Mouse (Mus musculus): ENCODE results near the gene Gclc. TPM values are rescaled to one million over a fixed set of nuclear protein-coding genes. Genes with fewer than 3 reads are reported as not detected.
A peak's percentile ranks its signal among the peaks of the same experiment; 100 is the strongest.

The Gclc gene
- polyA plus RNA-seq, 1 experiment from 2014 or later = 18.1 TPM

DNA sequence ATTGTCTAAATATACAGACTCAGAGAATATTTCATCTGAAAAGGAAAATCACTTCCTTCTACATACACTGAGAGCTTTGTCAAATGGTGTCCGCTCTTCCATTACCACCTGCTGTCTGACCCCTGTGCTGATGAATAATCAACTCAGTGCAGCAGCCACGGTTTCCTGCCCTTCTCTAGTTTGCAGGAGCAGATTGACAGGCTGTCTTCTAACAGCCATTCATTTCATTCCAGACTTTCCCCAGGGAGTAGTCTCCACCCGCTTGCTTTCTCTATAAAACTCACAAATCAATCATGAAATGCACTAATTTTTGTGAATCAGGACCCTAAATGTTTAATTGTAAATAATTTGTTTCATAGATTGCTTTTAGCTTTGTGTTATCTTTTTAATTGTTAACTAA lies 39.5 kb downstream of the Gclc start:
- no peak overlapping the region for H3K4me2 ChIP-seq (replicated peaks; ENCODE audit: low read depth)
- H3K9ac ChIP-seq (ENCODE audit: low read length) = no peak overlapping the region
- no peak for DNase-seq (ENCODE audit: low spot score)
- no peak overlapping the region for H3K4me3 ChIP-seq (ENCODE audit: low read depth, low read length)
- WGBS = 57% methylated on average over 3 of the region's 3 CpGs
- H3K9me3 ChIP-seq (ENCODE audit: control insufficient read depth, low read length) = no peaks in the 10 kb centered on the region
- H3K27me3 ChIP-seq (ENCODE audit: control insufficient read depth, insufficient read depth, low read length) = no peaks in the 10 kb centered on the region
- H3K27ac ChIP-seq (replicated peaks) = no peak overlapping the region
- TF ChIP-seq CTCF (IDR thresholded peaks at IDR 0.05; ENCODE audit: low read depth) = no peak
- no peak for TF ChIP-seq EP300 (optimal IDR thresholded peaks at IDR 0.05)
- no peak for ATAC-seq (ENCODE audit: low FRiP score, low TSS enrichment)
- H3K36me3 ChIP-seq (ENCODE audit: control insufficient read depth, insufficient read depth, low read length) = peaks cover 4% of the 10 kb centered on the region
- no peaks in the 10 kb centered on the region for H3K4me1 ChIP-seq (replicated peaks; ENCODE audit: control insufficient read depth, insufficient read depth)

DNA sequence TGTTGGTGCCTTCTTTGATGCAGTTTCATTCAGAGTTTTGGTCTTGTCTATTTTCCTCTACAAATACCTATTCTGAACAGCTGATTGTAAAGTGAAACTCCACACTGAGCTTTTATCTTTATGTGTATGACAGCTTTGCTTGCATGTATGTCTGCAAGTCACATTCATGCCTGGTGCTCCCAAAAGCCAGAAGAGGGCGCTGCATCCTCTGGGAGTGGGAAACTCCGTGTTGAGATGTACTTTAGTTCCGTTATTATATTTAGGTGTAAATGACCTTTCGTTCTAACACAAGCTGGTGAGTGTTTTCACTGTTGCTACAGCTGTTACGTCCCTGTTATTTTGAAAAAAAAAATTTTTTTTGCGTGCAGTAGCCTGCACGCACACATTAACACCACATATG lies 48.1 kb downstream of the Gclc start:
- no peak for TF ChIP-seq EP300 (optimal IDR thresholded peaks at IDR 0.05)
- peak; percentile 73 for TF ChIP-seq CTCF (IDR thresholded peaks at IDR 0.05; ENCODE audit: low read depth)
- Histone ChIP-seq H3K9ac (ENCODE audit: low read length) (no peak overlapping the region), H3K36me3 (ENCODE audit: control insufficient read depth, insufficient read depth, low read length) (no peaks in the 10 kb centered on the region), H3K27ac (replicated peaks) (no peak overlapping the region), H3K9me3 (ENCODE audit: control insufficient read depth, low read length) (no peaks in the 10 kb centered on the region), H3K4me1 (replicated peaks; ENCODE audit: control insufficient read depth, insufficient read depth) (no peaks in the 10 kb centered on the region), H3K4me3 (ENCODE audit: low read depth, low read length) (no peak overlapping the region), H3K4me2 (replicated peaks; ENCODE audit: low read depth) (no peak overlapping the region), H3K27me3 (ENCODE audit: control insufficient read depth, insufficient read depth, low read length) (no peaks in the 10 kb centered on the region)
- no peak for DNase-seq (ENCODE audit: low spot score)
- 55% methylated on average over 7 of the region's 7 CpGs for WGBS
- no peak for ATAC-seq (ENCODE audit: low FRiP score, low TSS enrichment)

DNA sequence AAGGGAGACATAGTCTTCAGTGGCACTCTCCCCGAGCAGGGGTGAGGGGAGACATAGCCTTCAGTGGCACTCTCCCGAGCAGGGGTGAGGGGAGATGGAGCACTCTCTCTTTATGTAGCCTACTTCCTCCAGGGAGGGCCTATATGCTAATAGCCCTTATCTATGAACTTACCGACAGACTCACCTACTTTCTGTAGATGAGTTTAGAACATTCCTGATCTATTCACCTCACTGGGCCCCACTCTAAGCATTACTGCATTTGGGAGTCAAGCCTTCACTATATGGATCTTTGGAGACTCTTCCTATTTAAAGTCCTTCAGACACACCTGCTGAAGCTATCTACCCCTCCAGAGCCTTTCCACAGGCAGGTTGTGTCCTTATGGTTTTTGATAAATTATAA lies 52.1 kb downstream of the Gclc start:
- Histone ChIP-seq H3K4me3 (ENCODE audit: low read depth, low read length) (peak overlapping the region; percentile 27), H3K36me3 (ENCODE audit: control insufficient read depth, insufficient read depth, low read length) (no peaks in the 10 kb centered on the region), H3K27me3 (ENCODE audit: control insufficient read depth, insufficient read depth, low read length) (no peaks in the 10 kb centered on the region), H3K9me3 (ENCODE audit: control insufficient read depth, low read length) (no peaks in the 10 kb centered on the region), H3K4me2 (replicated peaks; ENCODE audit: low read depth) (peak overlapping the region; percentile 54), H3K9ac (ENCODE audit: low read length) (peak overlapping the region; percentile 47; the same call in 1 of the 2 replicates), H3K27ac (replicated peaks) (no peak overlapping the region), H3K4me1 (replicated peaks; ENCODE audit: control insufficient read depth, insufficient read depth) (no peaks in the 10 kb centered on the region)
- ATAC-seq (ENCODE audit: low FRiP score, low TSS enrichment) = peak; percentile 66
- no peak for DNase-seq (ENCODE audit: low spot score)
- no peak for TF ChIP-seq CTCF (IDR thresholded peaks at IDR 0.05; ENCODE audit: low read depth)
- no peak for TF ChIP-seq EP300 (optimal IDR thresholded peaks at IDR 0.05)
- WGBS = 47% methylated on average over 3 of the region's 3 CpGs

DNA sequence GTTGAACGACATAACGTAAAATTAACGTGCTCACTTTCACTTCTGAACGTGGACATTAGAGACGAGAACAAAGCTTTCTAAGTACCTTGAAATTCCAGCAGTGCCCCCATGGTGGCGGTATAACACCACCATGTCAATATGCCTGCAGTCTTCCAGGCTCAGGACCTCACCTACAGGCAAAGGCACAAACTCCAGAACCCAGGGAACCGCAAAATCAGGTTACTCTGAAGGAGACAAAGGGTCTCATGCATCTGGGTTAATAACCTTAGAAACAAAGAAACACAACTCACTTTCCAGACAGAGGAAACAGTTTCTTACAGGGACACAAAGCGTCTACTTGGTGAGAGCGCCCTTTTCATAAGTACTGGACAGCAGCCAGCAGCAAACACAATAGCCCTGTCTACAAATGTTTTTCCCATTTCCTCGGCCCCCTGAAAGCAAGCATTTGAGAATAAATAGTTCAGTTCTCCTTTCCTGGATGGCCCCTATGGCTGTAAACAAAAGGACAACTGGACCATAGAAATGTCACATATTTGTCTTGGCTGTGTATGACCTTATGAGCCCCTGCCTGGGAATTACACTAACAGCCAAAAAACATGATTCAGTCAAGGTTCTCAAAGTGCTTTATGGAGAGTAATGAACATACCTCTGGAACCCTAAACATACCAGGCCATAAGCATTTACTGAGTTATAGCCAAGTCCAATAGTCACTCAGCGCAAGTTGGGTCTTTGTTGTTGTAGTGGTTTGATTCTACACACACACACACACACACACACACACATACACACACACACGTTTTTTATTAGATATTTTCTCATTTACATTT lies 52.7 kb downstream of the Gclc start:
- WGBS = 11% methylated on average over 12 of the region's 12 CpGs
- H3K4me2 ChIP-seq (replicated peaks; ENCODE audit: low read depth) = peak overlapping the region; percentile 54
- H3K27ac ChIP-seq (replicated peaks) = no peak overlapping the region
- H3K36me3 ChIP-seq (ENCODE audit: control insufficient read depth, insufficient read depth, low read length) = no peaks in the 10 kb centered on the region
- peak; percentile 86 for ATAC-seq (ENCODE audit: low FRiP score, low TSS enrichment)
- TF ChIP-seq CTCF (IDR thresholded peaks at IDR 0.05; ENCODE audit: low read depth) (peak; percentile 99), EP300 (optimal IDR thresholded peaks at IDR 0.05) (no peak)
- H3K27me3 ChIP-seq (ENCODE audit: control insufficient read depth, insufficient read depth, low read length) = no peaks in the 10 kb centered on the region
- H3K4me3 ChIP-seq (ENCODE audit: low read depth, low read length) = peak overlapping the region; percentile 27
- no peaks in the 10 kb centered on the region for H3K4me1 ChIP-seq (replicated peaks; ENCODE audit: control insufficient read depth, insufficient read depth)
- DNase-seq (ENCODE audit: low spot score) = peak; percentile 91
- H3K9me3 ChIP-seq (ENCODE audit: control insufficient read depth, low read length) = no peaks in the 10 kb centered on the region
- H3K9ac ChIP-seq (ENCODE audit: low read length) = no peak overlapping the region

DNA sequence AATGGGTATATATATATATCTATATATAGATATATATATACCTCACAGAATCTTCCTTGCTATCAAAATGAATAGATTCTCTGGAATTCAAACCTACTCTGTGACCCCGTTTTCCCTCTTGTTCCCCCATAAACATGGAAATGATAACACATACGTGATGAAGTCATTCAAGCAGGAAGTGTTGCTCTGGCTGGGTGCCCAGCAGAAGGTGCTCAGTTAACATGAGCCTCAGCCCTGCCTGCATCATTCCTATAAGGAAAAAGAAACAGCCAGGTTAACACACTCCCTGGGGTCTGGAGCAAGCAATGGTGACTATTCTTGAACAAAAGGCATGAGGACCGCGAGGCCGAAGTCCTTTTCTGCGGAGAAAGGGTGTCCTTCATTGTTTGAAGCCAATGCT lies 54.1 kb downstream of the Gclc start:
- H3K9me3 ChIP-seq (ENCODE audit: control insufficient read depth, low read length) = no peaks in the 10 kb centered on the region
- ATAC-seq (ENCODE audit: low FRiP score, low TSS enrichment) (no peak; the same call in 1 of the 2 replicates), DNase-seq (ENCODE audit: low spot score) (peak; percentile 54)
- H3K4me3 ChIP-seq (ENCODE audit: low read depth, low read length) = no peak overlapping the region
- no peaks in the 10 kb centered on the region for H3K4me1 ChIP-seq (replicated peaks; ENCODE audit: control insufficient read depth, insufficient read depth)
- no peak overlapping the region for H3K9ac ChIP-seq (ENCODE audit: low read length)
- no peaks in the 10 kb centered on the region for H3K27me3 ChIP-seq (ENCODE audit: control insufficient read depth, insufficient read depth, low read length)
- WGBS = 66% methylated on average over 6 of the region's 6 CpGs
- no peak for TF ChIP-seq CTCF (IDR thresholded peaks at IDR 0.05; ENCODE audit: low read depth)
- TF ChIP-seq EP300 (optimal IDR thresholded peaks at IDR 0.05) = no peak
- H3K36me3 ChIP-seq (ENCODE audit: control insufficient read depth, insufficient read depth, low read length) = no peaks in the 10 kb centered on the region
- no peak overlapping the region for H3K27ac ChIP-seq (replicated peaks)
- H3K4me2 ChIP-seq (replicated peaks; ENCODE audit: low read depth) = no peak overlapping the region

DNA sequence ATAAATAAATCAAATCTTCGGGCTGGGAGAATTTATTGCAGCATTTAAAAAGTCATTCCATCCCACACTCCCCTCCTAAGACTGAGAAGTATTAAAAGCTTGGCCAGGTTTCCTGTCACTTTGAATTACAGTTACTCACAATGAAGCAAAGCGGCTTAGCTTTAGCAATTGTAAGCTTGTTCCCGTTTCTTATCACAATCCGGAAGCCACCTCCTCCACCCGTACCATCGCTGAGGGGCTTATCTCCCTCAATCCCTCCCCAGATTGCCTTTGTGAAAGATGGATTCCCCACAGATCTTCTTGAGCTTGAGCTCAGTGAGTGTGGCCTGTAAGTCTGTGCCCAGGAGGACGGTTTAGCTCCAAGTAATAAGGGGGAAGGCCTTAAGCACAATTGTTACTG lies 64.5 kb downstream of the Gclc start:
- no peak overlapping the region for H3K4me3 ChIP-seq (ENCODE audit: low read depth, low read length)
- H3K9me3 ChIP-seq (ENCODE audit: control insufficient read depth, low read length) = no peaks in the 10 kb centered on the region
- no peak overlapping the region for H3K9ac ChIP-seq (ENCODE audit: low read length)
- H3K4me2 ChIP-seq (replicated peaks; ENCODE audit: low read depth) = no peak overlapping the region
- no peak for TF ChIP-seq CTCF (IDR thresholded peaks at IDR 0.05; ENCODE audit: low read depth)
- TF ChIP-seq EP300 (optimal IDR thresholded peaks at IDR 0.05) = no peak
- H3K27me3 ChIP-seq (ENCODE audit: control insufficient read depth, insufficient read depth, low read length) = no peaks in the 10 kb centered on the region
- DNase-seq (ENCODE audit: low spot score) = no peak
- no peak for ATAC-seq (ENCODE audit: low FRiP score, low TSS enrichment)
- H3K36me3 ChIP-seq (ENCODE audit: control insufficient read depth, insufficient read depth, low read length) = no peaks in the 10 kb centered on the region
- H3K27ac ChIP-seq (replicated peaks) = no peak overlapping the region
- WGBS = 67% methylated on average over 7 of the region's 7 CpGs
- H3K4me1 ChIP-seq (replicated peaks; ENCODE audit: control insufficient read depth, insufficient read depth) = no peaks in the 10 kb centered on the region

Measured in stomach, postnatal 0 days (tissue).